Mouse (Mus musculus): ENCODE data around the gene Fam207a. TPM values are rescaled to one million over a fixed set of nuclear protein-coding genes. Genes with fewer than 3 reads are reported as not detected.

Fam207a gene
- total RNA-seq (2021) (10 to 100 TPM; 17.9 to 21.0 TPM), polyA plus RNA-seq (2012; rRNA removed) (26.4 and 30.5 TPM in 2 replicates)
- long read RNA-seq, transcript Fam207a-201 (6 exons, 2,394 nt): major isoform, 11 of 19 reads
- long read RNA-seq, partial matches to known transcripts: 0 of 19 reads
- long read RNA-seq, other reads (novel, unspliced or antisense): 8 of 19 reads

GRCm38 (mm10) chr10:77515385-77516348, at the start of gene Fam207a:
Gene Fam207a, minus strand, starts transcription at chr10:77515785.
- peak; percentile 95 for DNase-seq

- DNase-seq: no peak
These were observed 49.4 kb upstream of the Fam207a start for GRCm38 (mm10) chr10:77565005-77565404.

- DNase-seq: no peak
These were observed 45.9 kb upstream of the Fam207a start for GRCm38 (mm10) chr10:77561508-77561907.

GRCm38 (mm10) chr10:77560830-77561229, 45.2 kb upstream of the Fam207a start:
- DNase-seq: no peak

GRCm38 (mm10) chr10:77560090-77560489, 44.5 kb upstream of the Fam207a start:
- no peak for DNase-seq

- no peak for DNase-seq
These were observed 42.1 kb upstream of the Fam207a start for GRCm38 (mm10) chr10:77557641-77558040.

GRCm38 (mm10) chr10:77556631-77557030, 41.0 kb upstream of the Fam207a start:
- no peak for DNase-seq

- DNase-seq: no peak
These were observed 39.3 kb upstream of the Fam207a start for GRCm38 (mm10) chr10:77554918-77555317.

GRCm38 (mm10) chr10:77553285-77553684, 37.7 kb upstream of the Fam207a start:
- no peak for DNase-seq

GRCm38 (mm10) chr10:77552162-77552561, 36.6 kb upstream of the Fam207a start:
- no peak for DNase-seq

GRCm38 (mm10) chr10:77550874-77551273, 35.3 kb upstream of the Fam207a start:
- peak; percentile 32 for DNase-seq

GRCm38 (mm10) chr10:77548576-77548975, 33.0 kb upstream of the Fam207a start:
- DNase-seq: no peak

- DNase-seq: peak; percentile 79
These were observed 29.3 kb upstream of the Fam207a start for GRCm38 (mm10) chr10:77544916-77545315.

GRCm38 (mm10) chr10:77543226-77543625, 27.6 kb upstream of the Fam207a start:
- DNase-seq: peak; percentile 23

GRCm38 (mm10) chr10:77541864-77542666, 26.5 kb upstream of the Fam207a start:
- DNase-seq: no peak

- DNase-seq: peak; percentile 18
These were observed 25.1 kb upstream of the Fam207a start for GRCm38 (mm10) chr10:77540576-77541102.

GRCm38 (mm10) chr10:77539320-77539945, 23.8 kb upstream of the Fam207a start:
- no peak for DNase-seq

- DNase-seq: no peak
These were observed 21.9 kb upstream of the Fam207a start for GRCm38 (mm10) chr10:77537215-77538209.

GRCm38 (mm10) chr10:77536727-77537126, 21.1 kb upstream of the Fam207a start:
- no peak for DNase-seq

GRCm38 (mm10) chr10:77532020-77532413, 16.4 kb upstream of the Fam207a start:
- no peak for DNase-seq
